Mouse (Mus musculus): ENCODE data around the gene Gm21828.
"Not testable (repeated sequence)": the region's sequence is repeated elsewhere in the genome, so short reads cannot be mapped to it uniquely, and the experiment has no call there.

The Gm21828 gene

GRCm38 (mm10) chrY:13223828-13224227 lies at the start of gene Gm21828:
TSS of gene Gm21828 (minus strand) at chrY:13223928.
- DNase-seq: not testable (repeated sequence)

- DNase-seq: not testable (repeated sequence)
Measured at GRCm38 (mm10) chrY:13252091-13252490, 28.4 kb upstream of the Gm21828 start, which contains the start of the genes Gm21440 and Gm21454. TSS of gene Gm21440 (plus strand) at chrY:13252391. TSS of gene Gm21454 (plus strand) at chrY:13252442.
